Mouse (Mus musculus) lung, adult 18-20 months (tissue): ENCODE measurements around the gene Nepro.
A peak's percentile ranks its signal among the peaks of the same experiment; 100 is the strongest.

Experiments
- DNase-seq, 2 experiments: peaks; one replicate each; pipeline ENCODE4 v3.0.0; 2022; ENCODE audit warnings: mixed read lengths in 2 of 2

Gene Nepro

DNA sequence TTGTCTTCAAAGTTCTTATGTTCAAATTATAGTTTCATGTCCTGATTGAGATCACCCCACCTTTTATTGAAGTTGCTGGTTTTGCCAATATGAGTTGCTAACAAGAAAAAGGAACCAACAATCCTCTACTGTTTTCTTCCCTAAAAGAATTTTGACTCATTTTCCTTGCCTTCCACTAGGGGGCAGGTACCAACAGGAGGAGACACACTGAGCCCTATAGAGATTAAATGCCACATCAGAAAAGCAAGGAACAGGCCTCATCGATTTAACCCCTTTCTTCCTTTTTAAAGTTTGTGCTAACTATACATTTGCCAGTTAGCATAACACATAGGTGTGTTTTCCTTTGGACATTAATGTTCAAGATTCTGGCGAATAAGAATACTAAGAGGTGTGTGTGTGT is 43.9 kb downstream of the Nepro start:
- DNase-seq, result no peak

DNA sequence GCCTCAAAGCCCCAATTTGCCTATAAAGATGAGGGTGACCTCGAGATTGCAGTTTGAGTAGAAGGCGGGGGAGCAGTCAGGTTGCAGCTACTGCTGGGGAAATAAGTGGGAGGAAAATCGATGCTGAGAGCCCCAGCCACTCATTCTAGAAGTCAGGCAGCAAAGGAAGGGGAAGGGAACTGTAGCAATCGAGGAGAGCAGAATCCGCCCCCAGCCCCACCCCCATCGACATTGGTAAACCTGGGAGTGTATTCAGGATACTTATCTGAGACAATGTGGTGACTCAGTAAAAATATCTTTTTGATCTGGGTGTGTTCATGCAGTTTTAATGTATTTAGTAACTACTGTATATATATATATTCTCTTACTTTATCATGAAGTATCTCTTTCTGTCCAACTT is 48.5 kb downstream of the Nepro start:
- no peak for DNase-seq

DNA sequence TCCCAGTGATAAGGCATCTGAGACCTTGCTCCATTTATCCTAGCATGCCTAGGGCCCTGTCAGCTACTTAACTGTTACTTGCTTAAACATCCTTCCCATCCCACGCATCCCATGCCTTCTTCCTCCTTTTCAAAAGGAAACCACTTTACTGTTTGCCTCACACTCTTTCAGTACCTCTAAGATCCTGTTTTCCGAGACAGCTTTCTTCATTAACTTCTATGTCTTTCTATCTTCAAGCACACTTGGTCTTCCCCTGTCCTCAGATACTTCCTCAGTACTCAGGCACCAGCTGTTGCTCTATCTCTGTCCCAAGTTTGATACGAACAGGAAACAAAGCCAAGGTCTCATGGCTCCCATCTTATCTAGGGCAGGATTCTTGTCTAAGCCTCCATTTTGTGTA is 49.6 kb downstream of the Nepro start:
- DNase-seq, result no peak

DNA sequence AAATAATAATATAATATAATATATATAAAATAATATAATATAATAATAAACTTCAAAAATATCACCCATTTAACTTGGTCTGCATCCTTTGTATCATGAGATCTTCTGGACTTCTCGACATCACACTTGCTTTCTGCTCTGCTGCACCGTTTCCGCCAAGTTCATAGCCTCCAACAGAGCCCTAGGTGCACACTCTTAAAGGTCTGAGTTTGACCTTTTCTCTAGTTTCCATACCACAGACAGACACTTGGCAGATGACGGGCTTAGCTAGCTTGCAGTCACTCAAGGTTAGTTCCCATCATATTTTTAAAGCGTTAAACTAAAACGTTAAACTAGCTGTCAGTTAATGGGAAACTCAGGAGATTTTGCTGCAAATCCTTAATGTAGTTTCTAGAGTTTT is 50.1 kb downstream of the Nepro start:
- no peak for DNase-seq

DNA sequence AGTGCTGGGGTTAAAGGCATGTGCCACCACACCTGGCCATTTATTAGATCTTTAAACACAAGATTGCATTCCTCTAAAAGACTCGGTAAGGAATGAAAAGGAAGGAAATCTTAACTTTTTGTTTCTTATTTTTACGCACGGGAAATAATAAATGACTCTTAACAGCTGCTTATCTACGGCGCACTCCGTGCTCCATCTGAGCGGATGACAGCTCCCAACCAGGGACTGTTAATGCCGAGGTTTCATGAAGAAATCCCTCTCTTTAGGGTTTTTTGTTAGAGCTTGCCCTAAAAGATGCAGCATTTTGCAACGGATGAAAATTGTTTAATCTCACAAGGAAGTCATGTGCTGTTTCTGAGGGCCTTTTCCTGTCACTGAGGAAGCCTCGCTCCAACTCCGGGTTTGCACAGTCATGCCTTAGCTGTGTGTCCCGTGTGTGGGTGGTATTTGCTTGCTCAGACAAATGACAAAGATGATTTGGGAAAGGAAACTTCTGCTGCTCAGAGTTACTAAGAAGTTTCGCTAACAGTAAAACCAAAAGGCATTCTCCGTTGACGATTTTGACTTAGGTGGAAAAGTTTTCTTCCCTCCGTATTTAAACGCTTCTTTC is 54.5 kb downstream of the Nepro start:
- peak; percentile 39 to 46 for DNase-seq

DNA sequence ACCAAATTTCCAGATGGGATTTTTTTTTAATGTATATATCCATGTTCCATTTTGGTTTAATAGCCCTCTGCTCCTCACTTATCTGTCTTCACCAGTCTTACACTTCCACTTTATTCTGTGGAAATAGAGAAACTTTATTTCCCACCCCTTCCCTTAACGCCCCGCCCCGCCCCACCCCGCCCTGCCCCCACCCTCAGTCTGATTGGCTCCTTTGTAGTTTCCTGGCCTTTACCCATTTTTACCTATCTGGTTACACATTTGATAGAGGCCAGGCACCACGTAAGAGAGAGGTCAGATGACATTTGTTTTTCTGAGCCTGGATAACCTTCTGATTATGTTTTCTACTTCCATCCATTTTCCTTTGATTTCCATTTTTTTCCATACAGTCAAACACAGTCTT is 55.4 kb downstream of the Nepro start:
- DNase-seq, result no peak

DNA sequence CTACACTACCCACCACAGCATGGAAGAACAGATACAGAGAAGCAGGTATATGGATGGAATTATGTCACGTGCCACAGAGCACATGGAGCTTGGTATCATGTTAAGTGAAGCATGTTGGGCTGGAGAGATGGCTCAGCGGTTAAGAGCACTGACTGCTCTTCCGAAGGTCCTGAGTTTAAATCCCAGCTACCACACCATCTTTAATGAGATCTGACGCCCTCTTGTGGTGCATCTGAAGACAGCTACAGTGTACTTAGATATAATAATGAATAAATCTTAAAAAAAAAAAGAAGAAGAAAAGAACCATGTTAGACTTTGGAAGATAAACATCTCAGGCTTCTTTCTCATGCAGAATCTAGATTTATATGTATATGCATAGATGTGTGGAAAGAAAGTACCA is 56.6 kb downstream of the Nepro start:
- no peak for DNase-seq
